Mouse (Mus musculus) kidney, embryonic 16.5 days (tissue): ENCODE data around the gene Lrmda. TPM values are rescaled to one million over a fixed set of nuclear protein-coding genes. Genes with fewer than 3 reads are reported as not detected.

Source experiments
- ATAC-seq: fragments of 200-750 bp; cut with Nextera tagmentation; 2 replicates; pipeline ENCODE4 v1.8.0; 2017; ENCODE audit warnings: moderate TSS enrichment; ENCODE audit not compliant: low FRiP score, low TSS enrichment
- H3K27ac ChIP-seq: fragments of 300-500 bp; sonication (generic); 2 replicates; pipeline ENCODE4 v1.5.1; 2014; ENCODE audit warnings: low read length
- H3K27me3 ChIP-seq: fragments of 300-500 bp; sonication (generic); 2 replicates; pipeline ENCODE4 v1.6.1; 2014; ENCODE audit warnings: low read length, control low read depth, mixed read lengths; ENCODE audit not compliant: insufficient read depth
- H3K36me3 ChIP-seq: fragments of 300-500 bp; sonication (generic); 2 replicates; pipeline ENCODE4 v1.6.1; 2014; ENCODE audit warnings: low read length, control low read depth, mixed read lengths; ENCODE audit not compliant: insufficient read depth
- H3K4me1 ChIP-seq: fragments of 300-500 bp; sonication (generic); 2 replicates; pipeline ENCODE4 v1.6.1; 2014; ENCODE audit warnings: low read length, control low read depth, mixed read lengths; ENCODE audit not compliant: insufficient read depth
- H3K4me2 ChIP-seq: fragments of 300-500 bp; sonication (generic); replicated peaks from 2 replicates; pipeline ENCODE4 v1.6.1; 2014; ENCODE audit warnings: low read depth, low read length
- H3K4me3 ChIP-seq: fragments of 300-500 bp; sonication (generic); 2 replicates; pipeline ENCODE4 v1.5.1; 2014; ENCODE audit warnings: mild to moderate bottlenecking, low read length
- H3K9ac ChIP-seq: fragments of 300-500 bp; sonication (generic); replicated peaks from 2 replicates; pipeline ENCODE4 v1.6.1; 2014; ENCODE audit warnings: low read length
- H3K9me3 ChIP-seq: fragments of 300-500 bp; sonication (generic); 2 replicates; pipeline ENCODE4 v1.6.1; 2016; ENCODE audit warnings: low read length, control low read depth
- WGBS: fragments of 180-500 bp; shearing (Covaris S2); extraction: QIAGEN DNeasy Blood & Tissue Kit; methylation state at CpG from one replicate; pipeline ENCODE4 v1.1.7; 2014; 5-methylcytosine and 5-hydroxymethylcytosine counted together
- polyA plus RNA-seq: library from polyadenylated mRNA; unstranded; fragments of >200 nt; fragmentation: Nextera tagmentation; extraction: Ambion mirVana; gene quantifications from 2 replicates; pipeline ENCODE4 v1.2.1, GENCODE M21; 2015

Gene Lrmda
- polyA plus RNA-seq, 1 experiment from 2014 or later, result 0.76 TPM

DNA sequence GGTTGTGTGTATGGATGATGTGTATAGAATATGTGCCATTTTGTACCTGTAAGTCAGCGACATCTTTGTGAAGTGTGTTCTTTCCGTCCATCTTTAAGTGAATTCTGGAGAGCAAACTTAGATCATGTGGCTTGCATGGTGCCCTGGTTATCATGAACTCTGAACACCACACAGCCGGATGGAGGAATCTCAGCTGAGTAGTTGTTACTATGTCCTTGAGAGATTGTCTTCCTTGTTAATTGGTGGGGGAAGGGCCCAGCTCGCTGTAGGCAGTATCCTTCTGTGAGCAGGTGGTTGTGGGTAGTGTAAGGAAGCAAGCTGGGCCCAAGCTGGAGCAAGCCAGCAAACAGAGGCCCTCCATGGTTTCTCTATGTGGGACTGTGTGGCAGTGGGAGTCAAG, 89.9 kb downstream of the Lrmda start:
- no peak for ATAC-seq
- H3K27ac ChIP-seq, result no peak overlapping the region
- no peak overlapping the region for H3K4me3 ChIP-seq
- no peaks in the 10 kb centered on the region for H3K9me3 ChIP-seq
- no peak overlapping the region for H3K9ac ChIP-seq
- peaks cover 13% of the 10 kb centered on the region; the same call in 1 of the 2 replicates for H3K27me3 ChIP-seq
- peaks cover 34% of the 10 kb centered on the region for H3K4me1 ChIP-seq
- no peaks in the 10 kb centered on the region for H3K36me3 ChIP-seq
- H3K4me2 ChIP-seq, result no peak overlapping the region
- WGBS, result 61% methylated on average over 4 of the region's 4 CpGs

DNA sequence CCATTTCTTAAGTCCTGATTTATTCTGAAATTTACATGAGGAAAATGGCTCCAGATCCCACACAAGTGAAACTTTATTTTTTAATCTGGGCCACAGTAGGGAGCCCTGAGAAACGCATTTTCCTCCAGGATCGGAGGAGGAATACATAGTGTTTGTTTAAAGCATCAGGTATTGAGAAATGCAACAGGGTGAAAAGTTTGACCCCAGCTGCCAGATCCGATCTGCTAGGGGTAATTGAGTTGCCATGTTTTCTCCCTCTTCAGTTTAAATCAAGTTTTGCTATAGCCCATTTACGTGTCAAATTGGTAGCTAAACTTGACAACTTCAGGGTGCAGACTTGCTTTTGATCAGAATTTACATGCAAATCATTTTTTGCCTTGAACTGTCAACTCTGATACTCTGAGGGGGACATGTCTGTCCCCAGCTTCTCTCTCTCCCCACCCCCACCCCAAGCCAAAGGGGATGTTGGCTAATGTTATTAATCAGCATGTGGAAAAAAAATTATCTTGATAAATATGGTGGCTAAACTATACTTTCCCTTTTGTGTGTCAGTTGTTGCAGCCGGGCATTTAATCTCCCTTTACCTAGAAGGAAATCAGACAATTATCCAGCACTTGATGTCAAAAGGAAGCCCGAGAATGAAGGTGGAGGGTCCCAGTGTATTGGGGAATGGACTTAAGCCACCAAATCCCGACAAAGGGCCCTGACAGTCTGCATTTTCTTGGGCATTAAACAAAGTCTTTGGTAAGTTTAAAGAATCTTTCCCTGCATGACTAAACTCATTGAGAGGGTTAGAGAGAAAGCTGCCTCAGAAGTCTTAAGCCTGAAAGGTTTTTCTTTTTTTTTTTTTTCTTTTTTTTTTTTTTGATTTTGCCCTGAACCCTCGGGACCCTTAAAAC, 94.2 kb downstream of the Lrmda start:
- Histone ChIP-seq H3K9me3 (no peaks in the 10 kb centered on the region), H3K36me3 (no peaks in the 10 kb centered on the region), H3K27ac (no peak overlapping the region), H3K27me3 (peaks cover 7% of the 10 kb centered on the region; the same call in 1 of the 2 replicates), H3K9ac (no peak overlapping the region), H3K4me2 (no peak overlapping the region), H3K4me3 (no peak overlapping the region), H3K4me1 (peaks cover 23% of the 10 kb centered on the region)
- WGBS, result 55% methylated on average over 8 of the region's 8 CpGs
- ATAC-seq, result no peak

DNA sequence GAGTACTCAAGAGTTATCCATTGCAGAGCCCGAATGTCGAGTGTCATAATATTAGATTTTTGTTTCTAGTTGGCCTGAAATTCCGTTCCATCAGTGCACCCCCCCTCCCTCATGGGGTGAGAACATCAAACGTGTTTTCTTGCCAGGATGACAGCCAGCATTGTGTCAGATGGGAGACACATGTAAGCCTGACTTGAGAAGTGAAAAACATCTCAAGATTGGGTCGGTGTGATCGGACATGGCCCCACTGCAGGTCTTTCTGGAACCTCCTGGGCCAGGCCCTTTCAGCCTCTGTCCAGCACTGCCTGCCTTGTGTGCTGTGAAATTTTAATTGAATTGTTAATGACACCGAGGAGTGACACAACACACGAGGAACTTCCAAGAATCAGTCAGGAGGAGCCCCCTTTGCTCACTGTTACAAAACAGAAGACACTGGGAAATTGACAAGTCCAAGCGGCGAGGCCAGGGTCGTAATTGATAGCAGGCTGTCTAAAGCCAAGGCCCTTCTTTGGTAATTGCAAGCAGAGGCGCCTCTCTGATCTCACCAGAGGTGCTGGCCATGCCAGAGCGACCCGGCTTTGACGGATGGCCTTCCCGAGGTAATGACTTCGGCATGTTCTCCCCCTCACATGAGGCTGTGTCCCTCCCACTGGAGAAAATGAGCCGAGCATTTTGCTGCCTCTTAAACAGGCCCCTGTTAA, 95.3 kb downstream of the Lrmda start:
- peaks cover 19% of the 10 kb centered on the region for H3K4me1 ChIP-seq
- peak; percentile 78 for ATAC-seq
- no peak overlapping the region for H3K27ac ChIP-seq
- WGBS, result 25% methylated on average over 18 of the region's 18 CpGs
- no peak overlapping the region for H3K4me2 ChIP-seq
- H3K9me3 ChIP-seq, result no peaks in the 10 kb centered on the region
- no peak overlapping the region for H3K9ac ChIP-seq
- H3K36me3 ChIP-seq, result no peaks in the 10 kb centered on the region
- peaks cover 9% of the 10 kb centered on the region; the same call in 1 of the 2 replicates for H3K27me3 ChIP-seq
- no peak overlapping the region for H3K4me3 ChIP-seq

- H3K4me3 ChIP-seq, result no peak overlapping the region
- no peak overlapping the region for H3K9ac ChIP-seq
- no peak for ATAC-seq
- 82% methylated on average over 6 of the region's 6 CpGs for WGBS
- H3K27me3 ChIP-seq, result 0 out of 2 replicates have a peak, but pooled peaks cover 2% of the 10 kb centered on the region
- no peak overlapping the region for H3K4me2 ChIP-seq
- H3K4me1 ChIP-seq, result peaks cover 17% of the 10 kb centered on the region
- no peaks in the 10 kb centered on the region for H3K36me3 ChIP-seq
- H3K9me3 ChIP-seq, result no peaks in the 10 kb centered on the region
- H3K27ac ChIP-seq, result no peak overlapping the region
Observed at GRCm38 (mm10) chr14:22118096-22118495, 98.6 kb downstream of the Lrmda start.

- H3K9me3 ChIP-seq, result no peaks in the 10 kb centered on the region
- no peak overlapping the region for H3K4me2 ChIP-seq
- H3K27ac ChIP-seq, result no peak overlapping the region
- H3K4me1 ChIP-seq, result peaks cover 17% of the 10 kb centered on the region
- no peak for ATAC-seq
- H3K9ac ChIP-seq, result no peak overlapping the region
- WGBS, result 40% methylated on average over 4 of the region's 4 CpGs
- H3K4me3 ChIP-seq, result no peak overlapping the region
- H3K27me3 ChIP-seq, result 0 out of 2 replicates have a peak, but pooled peaks cover 2% of the 10 kb centered on the region
- no peaks in the 10 kb centered on the region for H3K36me3 ChIP-seq
Observed at GRCm38 (mm10) chr14:22118512-22118911, 99.0 kb downstream of the Lrmda start.

GRCm38 (mm10) chr14:22126276-22126675, 106.8 kb downstream of the Lrmda start:
- H3K9ac ChIP-seq, result no peak overlapping the region
- no peak overlapping the region for H3K4me2 ChIP-seq
- H3K4me1 ChIP-seq, result no peaks in the 10 kb centered on the region
- no peaks in the 10 kb centered on the region for H3K9me3 ChIP-seq
- H3K27ac ChIP-seq, result no peak overlapping the region
- H3K36me3 ChIP-seq, result no peaks in the 10 kb centered on the region
- WGBS, result 59% methylated on average over 4 of the region's 4 CpGs
- H3K4me3 ChIP-seq, result no peak overlapping the region
- ATAC-seq, result peak; percentile 59; the same call in 1 of the 2 replicates
- H3K27me3 ChIP-seq, result no peaks in the 10 kb centered on the region

DNA sequence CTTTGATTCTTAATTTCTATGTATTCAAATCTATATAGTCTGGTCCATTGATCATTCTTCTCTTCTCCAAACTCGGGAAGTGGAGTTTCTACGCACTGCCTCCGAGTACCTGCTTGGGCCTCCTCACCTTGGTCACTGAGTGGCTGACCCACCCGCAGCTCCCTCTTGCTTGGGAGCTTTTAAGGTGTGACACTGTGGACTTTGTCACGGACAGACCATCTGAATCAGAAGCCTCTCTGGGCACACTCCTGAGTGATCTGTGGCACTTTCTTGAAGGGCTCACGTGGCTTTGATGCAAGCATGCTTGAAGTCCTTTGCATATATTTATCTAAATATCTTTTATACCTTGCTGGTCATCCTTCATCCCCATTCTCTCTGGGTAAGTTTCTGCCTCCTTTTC, 107.3 kb downstream of the Lrmda start:
- no peak overlapping the region for H3K9ac ChIP-seq
- no peak overlapping the region for H3K27ac ChIP-seq
- H3K4me2 ChIP-seq, result no peak overlapping the region
- H3K36me3 ChIP-seq, result no peaks in the 10 kb centered on the region
- ATAC-seq, result no peak
- H3K27me3 ChIP-seq, result no peaks in the 10 kb centered on the region
- no peaks in the 10 kb centered on the region for H3K9me3 ChIP-seq
- H3K4me1 ChIP-seq, result no peaks in the 10 kb centered on the region
- no peak overlapping the region for H3K4me3 ChIP-seq
- WGBS, result 80% methylated on average over 6 of the region's 6 CpGs

DNA sequence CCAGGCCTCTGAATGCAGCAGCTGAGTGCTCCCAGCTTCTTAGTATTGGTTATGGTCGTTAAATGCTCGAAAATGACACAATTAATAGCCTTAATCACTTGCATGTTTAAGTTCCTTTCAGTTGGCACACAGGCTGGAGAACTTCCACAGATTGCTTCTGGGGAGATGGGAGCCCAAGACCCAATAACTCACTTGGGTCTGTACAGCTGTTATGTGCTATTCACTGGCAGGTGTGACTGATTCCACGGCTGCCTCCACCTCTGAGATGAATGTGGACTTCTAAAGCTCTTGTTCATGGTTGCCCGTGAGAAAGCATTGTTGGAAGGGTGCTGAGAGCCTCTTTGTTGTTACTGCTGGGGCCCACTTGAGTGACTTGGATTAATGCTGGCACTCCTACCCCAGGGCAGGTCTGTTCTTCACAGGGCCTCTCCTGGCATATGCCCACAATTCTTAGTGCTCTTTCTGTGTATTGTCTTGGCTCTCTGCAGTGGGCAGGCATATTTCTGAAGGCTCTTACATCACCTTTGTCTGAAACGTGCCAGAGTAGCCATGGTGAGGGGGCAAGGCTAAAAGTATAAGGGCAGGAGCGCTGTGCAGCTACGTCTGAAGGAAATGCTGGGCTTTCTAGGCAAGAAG, 111.6 kb downstream of the Lrmda start:
- H3K4me3 ChIP-seq, result no peak overlapping the region
- H3K27me3 ChIP-seq, result no peaks in the 10 kb centered on the region
- no peak overlapping the region for H3K27ac ChIP-seq
- ATAC-seq, result no peak
- H3K9me3 ChIP-seq, result peaks cover 6% of the 10 kb centered on the region; the same call in 1 of the 2 replicates
- H3K4me2 ChIP-seq, result no peak overlapping the region
- H3K9ac ChIP-seq, result no peak overlapping the region
- WGBS, result 60% methylated on average over 7 of the region's 7 CpGs
- H3K36me3 ChIP-seq, result no peaks in the 10 kb centered on the region
- no peaks in the 10 kb centered on the region for H3K4me1 ChIP-seq

DNA sequence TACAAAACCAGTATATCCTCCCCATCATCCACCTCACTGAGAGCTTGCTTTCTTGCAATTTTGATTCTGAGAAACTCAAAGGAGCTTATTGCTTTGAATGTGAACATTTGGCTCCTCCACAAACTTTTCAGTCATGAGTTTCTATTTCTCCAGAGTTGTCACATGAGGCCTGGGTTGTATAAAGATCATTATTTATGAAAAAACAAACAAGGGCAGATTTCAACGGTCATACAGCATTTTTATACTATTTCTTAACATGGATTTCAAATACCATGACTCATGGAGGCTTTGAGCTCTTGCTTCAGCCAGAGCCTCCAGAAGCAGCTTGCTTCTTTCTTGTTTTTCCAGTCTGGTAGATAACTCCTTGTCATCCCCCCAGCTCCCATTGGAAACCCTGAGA, 119.8 kb downstream of the Lrmda start:
- no peak for ATAC-seq
- Histone ChIP-seq H3K9ac (no peak overlapping the region), H3K4me3 (no peak overlapping the region), H3K4me2 (no peak overlapping the region), H3K4me1 (no peaks in the 10 kb centered on the region), H3K27me3 (no peaks in the 10 kb centered on the region), H3K9me3 (peaks cover 6% of the 10 kb centered on the region; the same call in 1 of the 2 replicates), H3K27ac (no peak overlapping the region), H3K36me3 (no peaks in the 10 kb centered on the region)
- 90% methylated on average over 1 of the region's 1 CpGs for WGBS
